Mouse (Mus musculus): ENCODE data around the gene Naa25. TPM values are rescaled to one million over a fixed set of nuclear protein-coding genes. Genes with fewer than 3 reads are reported as not detected.

Gene Naa25
- polyA plus RNA-seq (2014; fragmentation: Illumina TruSeq; extraction: RNeasy Lipid Tissue Mini Kit (QIAGEN cat#74804); ENCODE audit: low read depth, low replicate concordance), result 27.3 TPM

DNA sequence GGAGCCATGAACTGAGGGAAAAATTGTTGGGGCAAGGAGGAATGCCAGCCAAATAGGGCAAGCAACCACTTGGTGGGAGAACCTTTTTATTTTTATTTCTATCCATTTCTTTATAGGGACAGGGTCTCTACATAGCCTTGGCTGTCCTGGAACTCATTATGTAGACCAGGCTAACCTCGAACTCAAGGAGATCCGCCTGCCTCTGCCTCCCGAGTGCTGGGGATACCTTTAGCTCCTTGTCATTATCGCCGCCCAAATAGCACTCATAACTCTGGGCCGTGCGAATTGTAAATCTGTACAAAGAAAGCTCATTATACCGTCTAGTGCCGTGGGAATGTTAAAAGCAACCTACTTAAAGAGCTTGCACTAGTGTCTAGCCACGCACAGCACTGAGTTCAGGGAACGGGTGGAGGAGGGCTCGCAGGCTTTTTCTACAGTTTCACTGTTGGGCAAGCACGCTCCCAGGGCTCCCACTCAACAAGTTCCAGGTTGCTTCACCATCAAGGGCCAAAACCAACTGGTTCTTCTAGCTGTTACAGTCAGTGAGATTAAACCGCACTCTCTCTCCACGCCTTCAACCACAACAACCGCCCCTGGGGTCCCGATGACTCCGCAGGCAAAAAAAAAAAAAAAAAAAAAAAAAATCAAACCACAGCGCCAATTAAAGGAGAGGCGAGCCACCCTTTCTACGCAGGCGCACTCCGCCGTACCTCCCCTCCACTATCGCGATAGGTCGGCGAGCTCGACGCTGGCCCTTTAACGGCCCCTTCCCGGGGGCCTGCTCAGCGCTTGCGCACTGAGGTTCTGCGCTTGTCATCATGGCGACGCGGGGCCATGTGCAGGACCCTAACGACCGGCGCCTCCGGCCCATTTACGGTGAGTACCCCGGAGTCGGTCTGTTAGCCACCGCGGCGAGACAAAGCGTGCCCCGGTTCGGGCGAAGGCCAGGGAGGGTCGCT lies at the start of gene Naa25:
Naa25 (plus strand) TSS at position 750 of the 959 bp plus-strand sequence.

GRCm38 (mm10) chr5:121385461-121386119 lies 12.1 kb upstream of the Naa25 start, which contains the start of gene Trafd1:
Gene Trafd1 (minus strand): TSS chr5:121385632.

GRCm38 (mm10) chr5:121451644-121452025 lies 53.9 kb downstream of the Naa25 start, which contains the start of gene Tmem116:
Gene Tmem116 (plus strand): TSS chr5:121451893.

DNA sequence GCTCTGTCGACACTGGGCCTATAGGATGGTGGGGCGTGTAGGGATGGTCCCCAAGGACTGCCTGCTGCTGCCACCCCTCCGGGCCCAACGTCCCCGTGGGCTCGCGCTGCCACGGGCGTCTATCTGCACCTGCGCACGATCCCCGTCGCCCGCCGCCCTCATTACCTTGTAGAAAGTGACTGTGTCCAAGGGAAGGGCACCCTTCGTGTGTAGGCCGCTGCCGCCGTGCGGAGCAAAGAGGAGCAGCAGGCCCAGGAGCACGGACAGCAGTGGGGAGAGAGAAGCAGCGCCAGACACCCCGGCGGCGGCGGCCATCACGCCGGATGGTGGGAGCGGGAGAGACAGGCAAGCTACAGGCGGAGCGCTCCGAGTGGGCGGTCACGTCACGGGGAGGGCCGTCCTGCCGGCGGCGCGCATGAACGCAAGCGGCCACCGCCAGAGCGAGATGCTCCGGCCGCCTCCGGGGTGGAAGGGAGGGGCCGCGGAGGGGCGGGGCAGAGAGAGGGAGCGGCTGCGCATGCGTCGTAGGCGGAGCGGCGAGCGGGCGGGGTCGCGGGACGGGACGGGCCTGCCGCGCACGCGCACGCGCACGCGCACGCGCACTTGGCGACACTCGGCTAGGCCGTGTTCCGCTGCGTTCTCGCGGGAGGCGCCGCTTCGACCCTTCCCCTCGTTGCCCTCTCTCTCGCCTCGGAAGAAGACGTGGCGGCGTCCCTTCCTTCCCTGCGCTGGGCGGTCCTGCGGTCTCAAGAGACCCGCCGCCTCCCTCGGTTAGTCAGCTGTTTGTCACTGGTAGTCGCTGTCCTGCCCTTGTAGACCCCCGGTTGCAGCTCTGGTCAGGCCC lies 54.5 kb downstream of the Naa25 start, which contains the start of gene Erp29:
Erp29 (minus strand) TSS at position 481 of the 844 bp plus-strand sequence.

Other genes starting within 250 kb of the Naa25 start
- 26.6 TPM for gene Ptpn11, start 206.5 kb upstream of the Naa25 start, polyA plus RNA-seq (2014; fragmentation: Illumina TruSeq; extraction: RNeasy Lipid Tissue Mini Kit (QIAGEN cat#74804); ENCODE audit: low read depth, low replicate concordance)
- 257 TPM for gene Rpl6, start 193.5 kb upstream of the Naa25 start, polyA plus RNA-seq (2014; fragmentation: Illumina TruSeq; extraction: RNeasy Lipid Tissue Mini Kit (QIAGEN cat#74804); ENCODE audit: low read depth, low replicate concordance)
- 4.0 TPM for gene Hectd4, start 177.7 kb upstream of the Naa25 start, polyA plus RNA-seq (2014; fragmentation: Illumina TruSeq; extraction: RNeasy Lipid Tissue Mini Kit (QIAGEN cat#74804); ENCODE audit: low read depth, low replicate concordance)
- 24.5 TPM for gene Trafd1, start 12.3 kb upstream of the Naa25 start, polyA plus RNA-seq (2014; fragmentation: Illumina TruSeq; extraction: RNeasy Lipid Tissue Mini Kit (QIAGEN cat#74804); ENCODE audit: low read depth, low replicate concordance)
- not detected for gene Tmem116, start 54.0 kb downstream of the Naa25 start, polyA plus RNA-seq (2014; fragmentation: Illumina TruSeq; extraction: RNeasy Lipid Tissue Mini Kit (QIAGEN cat#74804); ENCODE audit: low read depth, low replicate concordance)
- 10.6 TPM for gene Erp29, start 54.6 kb downstream of the Naa25 start, polyA plus RNA-seq (2014; fragmentation: Illumina TruSeq; extraction: RNeasy Lipid Tissue Mini Kit (QIAGEN cat#74804); ENCODE audit: low read depth, low replicate concordance)
- not detected for gene Adam1b, start 105.5 kb downstream of the Naa25 start, polyA plus RNA-seq (2014; fragmentation: Illumina TruSeq; extraction: RNeasy Lipid Tissue Mini Kit (QIAGEN cat#74804); ENCODE audit: low read depth, low replicate concordance)
- 4.4 TPM for gene Adam1a, start 147.5 kb downstream of the Naa25 start, polyA plus RNA-seq (2014; fragmentation: Illumina TruSeq; extraction: RNeasy Lipid Tissue Mini Kit (QIAGEN cat#74804); ENCODE audit: low read depth, low replicate concordance)
- 1.9 TPM for gene Gm42878, start 147.5 kb downstream of the Naa25 start, polyA plus RNA-seq (2014; fragmentation: Illumina TruSeq; extraction: RNeasy Lipid Tissue Mini Kit (QIAGEN cat#74804); ENCODE audit: low read depth, low replicate concordance)
- 84.6 TPM for gene Mapkapk5, start 148.0 kb downstream of the Naa25 start, polyA plus RNA-seq (2014; fragmentation: Illumina TruSeq; extraction: RNeasy Lipid Tissue Mini Kit (QIAGEN cat#74804); ENCODE audit: low read depth, low replicate concordance)
- 22.8 TPM for gene Aldh2, start 195.9 kb downstream of the Naa25 start, polyA plus RNA-seq (2014; fragmentation: Illumina TruSeq; extraction: RNeasy Lipid Tissue Mini Kit (QIAGEN cat#74804); ENCODE audit: low read depth, low replicate concordance)
- gene Acad12, start 221.0 kb downstream of the Naa25 start, polyA plus RNA-seq (2014; fragmentation: Illumina TruSeq; extraction: RNeasy Lipid Tissue Mini Kit (QIAGEN cat#74804); ENCODE audit: low read depth, low replicate concordance), result 5.8 TPM

Data from sigmoid colon, adult 10 weeks (tissue).